Mouse (Mus musculus) spleen, adult 2 months (tissue): Measurements from ENCODE around the gene Taf3. TPM values are rescaled to one million over a fixed set of nuclear protein-coding genes. Genes with fewer than 3 reads are reported as not detected.

Experiments
- DNase-seq, 2 experiments: peaks; one replicate each; pipeline versions ENCODE4 v3.0.0 to v3.0.0-alpha.2; 2012 to 2021; ENCODE audit warnings: low spot score in 2 of 2, low read depth in 1 of 2
- H3K27ac ChIP-seq: fragments of 200-500 bp; 2 replicates; pipeline ENCODE4 v1.5.1; 2012; ENCODE audit warnings: low read length, inconsistent platforms; ENCODE audit not compliant: insufficient read depth
- H3K27me3 ChIP-seq: fragments of 200-500 bp; 2 replicates; pipeline ENCODE4 v1.6.1; 2012; ENCODE audit warnings: mild to moderate bottlenecking, moderate library complexity, low read length, inconsistent platforms; ENCODE audit not compliant: control insufficient read depth, insufficient read depth
- H3K36me3 ChIP-seq: fragments of 200-500 bp; 2 replicates; pipeline ENCODE4 v1.6.1; 2012; ENCODE audit warnings: mild to moderate bottlenecking, low read length, inconsistent platforms; ENCODE audit not compliant: control insufficient read depth, insufficient read depth
- H3K4me1 ChIP-seq: fragments of 200-500 bp; 2 replicates; pipeline ENCODE4 v1.6.1; 2011; ENCODE audit warnings: inconsistent platforms; ENCODE audit not compliant: control insufficient read depth, insufficient read depth, insufficient read length
- H3K4me3 ChIP-seq: fragments of 200-500 bp; 2 replicates; pipeline ENCODE4 v1.5.1; 2011; ENCODE audit warnings: mild to moderate bottlenecking, inconsistent platforms; ENCODE audit not compliant: insufficient read depth, insufficient read length; ENCODE audit errors: extremely low read depth
- CTCF ChIP-seq: fragments of 200-500 bp; IDR thresholded peaks from 2 replicates; pipeline ENCODE4 v1.5.1; 2011; ENCODE audit warnings: mild to moderate bottlenecking, inconsistent platforms; ENCODE audit not compliant: insufficient read depth, insufficient read length, insufficient replicate concordance; ENCODE audit errors: extremely low read depth
- POLR2A ChIP-seq: fragments of 200-500 bp; IDR thresholded peaks from 2 replicates; pipeline ENCODE4 v1.6.1; 2011; ENCODE audit warnings: low read depth, low read length, inconsistent platforms
- WGBS: fragments of 180-500 bp; shearing (Covaris S2); methylation state at CpG from one replicate; pipeline ENCODE4 v1.1.7; 2018; 5-methylcytosine and 5-hydroxymethylcytosine counted together
- polyA plus RNA-seq: library from polyadenylated mRNA; depleted of rRNA; stranded (reverse); fragments of >200 nt; gene quantifications from 2 replicates; pipeline ENCODE4 v1.2.3, GENCODE M21; 2012

The Taf3 gene
- polyA plus RNA-seq, 1 experiment, result 8.2 TPM

DNA sequence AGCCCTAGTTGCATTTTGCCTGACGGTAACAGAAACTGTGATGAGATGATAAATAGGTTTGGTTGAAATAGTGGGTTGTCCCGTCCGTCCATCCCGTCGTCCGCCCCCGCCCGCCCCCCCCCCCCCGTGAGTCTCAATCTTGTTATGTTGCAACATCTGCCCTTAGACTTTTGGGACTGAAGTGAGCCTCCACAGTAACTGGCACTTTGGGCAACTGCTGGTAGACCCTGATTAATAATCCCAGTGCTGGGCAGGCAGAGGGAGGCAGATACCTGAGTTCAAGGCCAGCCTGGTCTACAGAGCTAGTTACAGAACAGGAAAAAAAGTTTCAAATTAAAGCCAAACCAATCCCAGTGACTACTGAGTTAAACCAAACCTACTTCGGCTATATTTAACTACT, 1.1 kb upstream of the Taf3 start:
- no peak for DNase-seq
- no peak overlapping the region for H3K27ac ChIP-seq
- TF ChIP-seq POLR2A (no peak), CTCF (no peak)
- no peaks in the 10 kb centered on the region; the same call in 1 of the 2 replicates for H3K4me1 ChIP-seq
- WGBS, result 18% methylated on average over 10 of the region's 10 CpGs
- H3K4me3 ChIP-seq, result peak overlapping the region; percentile 13; the same call in 1 of the 2 replicates
- H3K27me3 ChIP-seq, result no peaks in the 10 kb centered on the region
- H3K36me3 ChIP-seq, result no peaks in the 10 kb centered on the region

GRCm38 (mm10) chr2:10047758-10048436, 499 bp downstream of the Taf3 start:
- peak in 1 of 2 experiments; percentile 25 for DNase-seq
- no peaks in the 10 kb centered on the region; the same call in 1 of the 2 replicates for H3K4me1 ChIP-seq
- no peaks in the 10 kb centered on the region for H3K36me3 ChIP-seq
- under 1% methylated on average over 47 of the region's 47 CpGs for WGBS
- TF ChIP-seq CTCF (no peak), POLR2A (no peak)
- no peaks in the 10 kb centered on the region for H3K27me3 ChIP-seq
- peak overlapping the region; percentile 93 for H3K4me3 ChIP-seq
- H3K27ac ChIP-seq, result peak overlapping the region; percentile 41; the same call in 1 of the 2 replicates

DNA sequence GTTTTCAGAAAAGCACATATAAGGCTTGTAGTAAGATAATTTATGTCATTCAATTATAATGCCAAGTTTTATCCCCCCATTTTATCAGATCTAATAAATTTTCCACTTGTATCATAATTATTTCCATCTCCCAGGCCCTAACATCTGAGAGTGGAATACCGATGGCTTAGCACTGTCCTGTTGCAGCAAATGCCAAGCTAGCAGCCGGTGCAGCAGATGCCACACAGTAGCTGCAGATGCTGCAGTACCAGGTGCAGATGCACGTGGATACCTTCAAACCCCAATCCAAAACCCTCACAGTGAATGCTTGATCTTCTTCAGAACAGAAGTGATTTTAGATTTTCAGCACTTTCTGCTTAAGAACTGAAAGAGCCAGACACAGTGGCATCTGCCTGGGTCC, 13.4 kb downstream of the Taf3 start:
- DNase-seq, result no peak
- no peak overlapping the region for H3K27ac ChIP-seq
- no peak overlapping the region for H3K4me3 ChIP-seq
- no peak for TF ChIP-seq POLR2A
- TF ChIP-seq CTCF, result no peak
- no peaks in the 10 kb centered on the region for H3K27me3 ChIP-seq
- 0 out of 2 replicates have a peak, but pooled peaks cover 2% of the 10 kb centered on the region for H3K36me3 ChIP-seq
- no peaks in the 10 kb centered on the region for H3K4me1 ChIP-seq
- WGBS, result 91% methylated on average over 3 of the region's 3 CpGs

GRCm38 (mm10) chr2:10033684-10034083, 14.7 kb downstream of the Taf3 start:
- TF ChIP-seq CTCF, result no peak
- no peak for TF ChIP-seq POLR2A
- no peaks in the 10 kb centered on the region for H3K27me3 ChIP-seq
- H3K4me3 ChIP-seq, result no peak overlapping the region
- no peak for DNase-seq
- 54% methylated on average over 4 of the region's 4 CpGs for WGBS
- no peaks in the 10 kb centered on the region for H3K36me3 ChIP-seq
- no peak overlapping the region for H3K27ac ChIP-seq
- H3K4me1 ChIP-seq, result no peaks in the 10 kb centered on the region

DNA sequence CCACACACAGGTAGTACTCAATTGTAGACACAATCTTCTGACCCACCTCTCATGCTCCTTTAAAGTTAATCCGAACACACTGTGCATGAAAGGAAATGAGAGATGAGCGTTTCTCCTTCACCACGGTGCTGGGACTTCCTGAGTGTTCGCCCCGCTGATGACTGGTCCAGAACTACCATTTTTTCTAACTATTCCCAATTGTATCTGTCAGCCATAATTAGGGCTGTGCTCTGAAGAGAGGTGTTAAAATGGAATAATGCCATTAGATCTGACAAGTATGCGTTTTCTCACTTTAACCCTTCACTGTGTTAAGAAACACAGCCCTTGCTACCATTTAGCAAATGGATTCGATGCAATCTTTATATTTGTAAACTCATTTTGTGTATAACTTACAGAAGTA, 18.6 kb downstream of the Taf3 start:
- H3K27me3 ChIP-seq, result no peaks in the 10 kb centered on the region
- WGBS, result 86% methylated on average over 7 of the region's 7 CpGs
- no peak for DNase-seq
- H3K27ac ChIP-seq, result no peak overlapping the region
- TF ChIP-seq CTCF (no peak), POLR2A (no peak)
- H3K4me3 ChIP-seq, result no peak overlapping the region
- no peaks in the 10 kb centered on the region for H3K36me3 ChIP-seq
- H3K4me1 ChIP-seq, result no peaks in the 10 kb centered on the region

DNA sequence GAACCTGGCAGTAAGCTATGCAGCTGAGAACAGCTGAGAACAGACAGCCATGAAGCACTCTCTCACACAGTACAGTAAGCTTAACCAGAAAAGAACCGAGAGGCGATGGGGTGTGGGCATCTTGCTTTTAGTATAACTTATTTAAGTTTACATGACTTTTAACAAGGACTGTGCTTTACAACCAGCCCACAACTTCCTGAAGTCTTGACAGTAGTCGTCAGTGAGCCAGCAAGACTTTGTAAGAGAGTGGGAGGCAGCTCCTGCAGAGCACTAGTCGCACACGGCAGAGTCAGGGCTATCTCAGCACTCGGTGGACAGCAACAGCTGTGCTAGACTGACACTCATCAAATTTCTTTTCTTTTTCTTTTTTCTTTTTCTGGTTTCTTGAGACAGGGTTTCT, 24.1 kb downstream of the Taf3 start:
- Histone ChIP-seq H3K4me1 (no peaks in the 10 kb centered on the region), H3K27me3 (no peaks in the 10 kb centered on the region), H3K36me3 (no peaks in the 10 kb centered on the region; the same call in 1 of the 2 replicates), H3K27ac (no peak overlapping the region), H3K4me3 (no peak overlapping the region)
- TF ChIP-seq POLR2A (no peak), CTCF (no peak)
- DNase-seq, result no peak
- 51% methylated on average over 6 of the region's 6 CpGs for WGBS

DNA sequence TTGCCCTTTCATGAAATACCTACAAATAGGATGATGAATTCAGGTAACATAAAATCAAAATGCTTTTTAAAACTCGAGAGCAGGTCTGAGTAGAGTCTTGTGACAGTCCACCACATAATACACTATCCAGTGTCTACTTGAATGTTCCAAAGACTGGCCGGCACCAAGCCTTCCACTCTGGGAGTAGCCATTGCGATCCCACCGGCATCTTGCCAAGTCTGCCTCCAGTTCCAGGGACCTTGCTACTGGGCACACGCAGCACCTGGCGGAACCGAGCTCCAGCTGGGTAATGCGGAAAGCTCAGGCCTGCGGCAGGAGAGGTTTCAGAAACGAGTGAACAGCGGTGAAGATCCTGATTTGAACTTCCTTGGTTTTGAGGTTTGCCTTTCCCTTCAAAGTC, 27.1 kb downstream of the Taf3 start:
- WGBS, result 91% methylated on average over 11 of the region's 11 CpGs
- no peak for DNase-seq

More for the DNA sequence above, 27.1 kb downstream of the Taf3 start:
- H3K27ac ChIP-seq, result no peak overlapping the region
- H3K4me1 ChIP-seq, result no peaks in the 10 kb centered on the region
- TF ChIP-seq POLR2A, result no peak
- no peak for TF ChIP-seq CTCF
- H3K4me3 ChIP-seq, result no peak overlapping the region
- H3K27me3 ChIP-seq, result no peaks in the 10 kb centered on the region
- no peaks in the 10 kb centered on the region; the same call in 1 of the 2 replicates for H3K36me3 ChIP-seq
